Mouse (Mus musculus) hindbrain, postnatal 0 days (tissue): Measurements from ENCODE around the gene Adgrb3. TPM values are rescaled to one million over a fixed set of nuclear protein-coding genes. Genes with fewer than 3 reads are reported as not detected.
A peak's percentile ranks its signal among the peaks of the same experiment; 100 is the strongest.

Source experiments
- ATAC-seq: fragments of 200-750 bp; cut with Nextera tagmentation; 2 replicates; pipeline ENCODE4 v1.8.0; 2017; ENCODE audit warnings: mild to moderate bottlenecking, moderate TSS enrichment, moderate library complexity
- DNase-seq: peaks from one replicate; pipeline ENCODE4 v3.0.0-alpha.2; 2015; ENCODE audit warnings: low spot score
- H3K27ac ChIP-seq: fragments of 300-500 bp; sonication (generic); 2 replicates; pipeline ENCODE4 v1.5.1; 2014; ENCODE audit warnings: mild to moderate bottlenecking
- H3K27me3 ChIP-seq: fragments of 300-500 bp; sonication (generic); 2 replicates; pipeline ENCODE4 v1.6.1; 2014; ENCODE audit warnings: low read length, mixed read lengths; ENCODE audit not compliant: insufficient read depth
- H3K36me3 ChIP-seq: fragments of 300-500 bp; sonication (generic); 2 replicates; pipeline ENCODE4 v1.6.1; 2014; ENCODE audit warnings: low read length, mixed read lengths; ENCODE audit not compliant: insufficient read depth
- H3K4me1 ChIP-seq: fragments of 300-500 bp; sonication (generic); 2 replicates; pipeline ENCODE4 v1.6.1; 2014; ENCODE audit warnings: antibody characterized with exemption, low read length, mixed read lengths; ENCODE audit not compliant: insufficient read depth
- H3K4me2 ChIP-seq: fragments of 300-500 bp; sonication (generic); 2 replicates; pipeline ENCODE4 v1.6.1; 2014; ENCODE audit warnings: low read depth, mild to moderate bottlenecking, low read length, moderate library complexity, mixed read lengths
- H3K4me3 ChIP-seq: fragments of 300-500 bp; sonication (generic); 2 replicates; pipeline ENCODE4 v1.5.1; 2014; ENCODE audit warnings: low read length
- H3K9ac ChIP-seq: fragments of 300-500 bp; sonication (generic); replicated peaks from 2 replicates; pipeline ENCODE4 v1.6.1; 2014; ENCODE audit warnings: mild to moderate bottlenecking, low read length, moderate library complexity, mixed read lengths
- H3K9me3 ChIP-seq: fragments of 300-500 bp; sonication (generic); 2 replicates; pipeline ENCODE4 v1.6.1; 2016; ENCODE audit warnings: low read length, mixed read lengths
- CTCF ChIP-seq: IDR thresholded peaks from 2 replicates; pipeline ENCODE4 v1.5.1; 2016; ENCODE audit warnings: antibody characterized with exemption, control low read depth, low read depth
- WGBS: fragments of 180-500 bp; shearing (Covaris S2); extraction: QIAGEN DNeasy Blood & Tissue Kit; methylation state at CpG from one replicate; pipeline ENCODE4 v1.1.7; 2014; 5-methylcytosine and 5-hydroxymethylcytosine counted together
- polyA plus RNA-seq: library from polyadenylated mRNA; unstranded; fragments of >200 nt; fragmentation: Nextera tagmentation; extraction: Ambion mirVana; gene quantifications from 2 replicates; pipeline ENCODE4 v1.2.1, GENCODE M21; 2015
- total RNA-seq: library from RNA; depleted of rRNA; stranded (reverse); fragments of >200 nt; gene quantifications from 2 replicates; pipeline ENCODE4 v1.2.3, GENCODE M21; 2014

Gene Adgrb3
- total and polyA plus RNA-seq, 2 experiments from 2014 or later, result 46.5 to 74.6 TPM

DNA sequence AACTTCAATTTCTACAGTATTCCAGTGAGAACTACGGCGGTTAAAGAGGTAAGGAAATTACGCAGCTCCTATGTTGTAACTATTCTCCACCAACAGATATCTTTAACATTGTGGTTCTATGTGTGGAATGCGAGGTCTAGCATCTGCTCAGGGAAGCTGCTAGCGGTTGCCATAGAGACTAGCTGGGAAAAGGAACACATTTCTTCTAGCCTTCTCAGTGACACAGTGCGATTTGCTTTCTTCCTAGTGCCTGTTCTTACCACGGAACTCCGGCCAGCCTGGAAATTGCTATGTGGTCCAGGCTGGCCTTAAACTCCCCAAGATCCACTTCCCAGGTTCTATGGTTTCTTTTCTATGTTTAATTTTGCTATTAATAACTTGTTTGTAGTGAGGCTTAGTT lies 747.1 kb downstream of the Adgrb3 start:
- 48% methylated on average over 8 of the region's 8 CpGs for WGBS
- H3K27me3 ChIP-seq, result no peaks in the 10 kb centered on the region
- H3K36me3 ChIP-seq, result no peaks in the 10 kb centered on the region
- H3K4me2 ChIP-seq, result no peak overlapping the region
- TF ChIP-seq CTCF, result no peak
- peak; percentile 49 for DNase-seq
- H3K4me1 ChIP-seq, result no peaks in the 10 kb centered on the region
- ATAC-seq, result no peak
- no peak overlapping the region for H3K9ac ChIP-seq
- H3K27ac ChIP-seq, result no peak overlapping the region
- H3K9me3 ChIP-seq, result no peaks in the 10 kb centered on the region
- H3K4me3 ChIP-seq, result no peak overlapping the region

GRCm38 (mm10) chr1:25081265-25081849 lies 748.1 kb downstream of the Adgrb3 start:
- no peak for TF ChIP-seq CTCF
- Histone ChIP-seq H3K4me3 (no peak overlapping the region), H3K27me3 (no peaks in the 10 kb centered on the region), H3K9ac (no peak overlapping the region), H3K9me3 (no peaks in the 10 kb centered on the region), H3K27ac (no peak overlapping the region), H3K4me1 (no peaks in the 10 kb centered on the region), H3K36me3 (no peaks in the 10 kb centered on the region), H3K4me2 (no peak overlapping the region)
- WGBS, result 71% methylated on average over 4 of the region's 4 CpGs
- DNase-seq (no peak), ATAC-seq (no peak)

DNA sequence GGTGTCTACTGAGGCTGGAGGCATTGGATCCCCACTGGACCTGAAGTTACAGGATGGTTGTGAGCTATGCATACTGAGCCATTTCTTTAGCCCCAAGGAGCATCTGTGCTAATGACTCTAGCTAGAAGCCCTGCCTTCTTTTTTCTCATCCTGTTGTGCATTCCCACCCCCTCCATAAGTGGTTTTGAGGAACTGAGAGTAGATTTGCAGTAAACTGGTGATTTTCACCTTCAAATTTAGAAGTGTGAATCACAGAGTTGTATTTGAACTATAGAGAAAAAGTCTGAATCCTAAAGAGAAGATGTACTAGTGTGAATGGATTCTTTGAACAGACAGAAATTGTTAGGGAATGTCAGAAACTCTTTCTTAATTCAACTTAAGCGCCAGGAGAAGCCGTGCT lies 750.1 kb downstream of the Adgrb3 start:
- H3K27ac ChIP-seq, result no peak overlapping the region
- 99% methylated on average over 2 of the region's 2 CpGs for WGBS
- DNase-seq (no peak), ATAC-seq (no peak)
- no peak for TF ChIP-seq CTCF
- no peak overlapping the region for H3K4me3 ChIP-seq
- no peaks in the 10 kb centered on the region for H3K27me3 ChIP-seq
- no peaks in the 10 kb centered on the region for H3K9me3 ChIP-seq
- no peak overlapping the region for H3K4me2 ChIP-seq
- H3K4me1 ChIP-seq, result no peaks in the 10 kb centered on the region
- no peaks in the 10 kb centered on the region for H3K36me3 ChIP-seq
- H3K9ac ChIP-seq, result no peak overlapping the region

DNA sequence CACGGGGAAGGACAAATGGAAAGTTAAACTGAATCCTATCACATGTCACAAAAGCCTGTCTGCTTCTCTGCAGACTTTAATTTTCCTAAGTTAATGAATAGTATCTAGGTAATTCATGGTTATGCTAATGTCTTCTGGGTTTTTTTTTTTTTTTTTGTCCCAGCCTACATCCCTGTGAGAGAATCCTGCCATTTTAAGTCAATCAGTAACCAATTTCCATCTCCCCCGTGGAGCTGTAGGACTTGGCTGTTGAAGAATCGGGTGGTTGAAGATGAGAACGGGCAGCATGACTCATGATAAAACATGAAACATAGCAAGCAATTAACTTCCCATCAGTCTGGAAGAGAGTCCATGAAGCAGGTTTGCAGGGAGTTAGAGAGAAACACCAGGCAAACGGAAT lies 753.6 kb downstream of the Adgrb3 start:
- H3K9ac ChIP-seq, result no peak overlapping the region
- DNase-seq, result no peak
- 62% methylated on average over 5 of the region's 5 CpGs for WGBS
- H3K27ac ChIP-seq, result no peak overlapping the region
- H3K4me1 ChIP-seq, result no peaks in the 10 kb centered on the region
- no peaks in the 10 kb centered on the region for H3K36me3 ChIP-seq
- H3K9me3 ChIP-seq, result no peaks in the 10 kb centered on the region
- H3K4me2 ChIP-seq, result no peak overlapping the region
- H3K4me3 ChIP-seq, result no peak overlapping the region
- no peak for TF ChIP-seq CTCF
- no peaks in the 10 kb centered on the region for H3K27me3 ChIP-seq
- ATAC-seq, result no peak

DNA sequence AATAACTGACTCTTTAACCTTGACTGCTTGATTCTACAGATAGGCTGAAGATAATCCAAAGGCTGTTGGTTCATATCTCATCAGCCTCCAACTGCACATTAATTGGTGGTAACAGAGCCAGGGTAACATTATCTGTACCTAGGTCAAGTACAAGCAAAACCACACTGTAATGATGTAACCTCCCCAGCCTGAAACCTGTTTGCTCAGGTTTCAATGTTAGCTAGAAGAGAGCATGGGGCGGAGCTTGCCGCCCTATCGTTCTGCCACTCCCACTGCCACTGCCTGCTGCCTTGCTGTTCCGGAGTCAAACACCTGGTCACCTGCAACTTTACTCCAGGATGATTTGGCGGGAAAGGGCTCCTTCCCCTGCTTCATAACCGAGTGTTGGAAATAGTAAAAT lies 765.5 kb downstream of the Adgrb3 start:
- Histone ChIP-seq H3K27me3 (no peaks in the 10 kb centered on the region), H3K4me2 (no peak overlapping the region), H3K4me3 (no peak overlapping the region), H3K9me3 (no peaks in the 10 kb centered on the region), H3K4me1 (no peaks in the 10 kb centered on the region), H3K36me3 (no peaks in the 10 kb centered on the region), H3K27ac (no peak overlapping the region), H3K9ac (no peak overlapping the region)
- 39% methylated on average over 6 of the region's 6 CpGs for WGBS
- DNase-seq (no peak), ATAC-seq (no peak)
- TF ChIP-seq CTCF, result no peak

GRCm38 (mm10) chr1:25060935-25061334 lies 768.6 kb downstream of the Adgrb3 start:
- 88% methylated on average over 3 of the region's 3 CpGs for WGBS
- Histone ChIP-seq H3K27ac (no peak overlapping the region), H3K4me1 (no peaks in the 10 kb centered on the region), H3K9me3 (no peaks in the 10 kb centered on the region), H3K9ac (no peak overlapping the region), H3K4me3 (no peak overlapping the region), H3K27me3 (no peaks in the 10 kb centered on the region), H3K4me2 (no peak overlapping the region), H3K36me3 (no peaks in the 10 kb centered on the region)
- ATAC-seq (no peak), DNase-seq (no peak)
- no peak for TF ChIP-seq CTCF

DNA sequence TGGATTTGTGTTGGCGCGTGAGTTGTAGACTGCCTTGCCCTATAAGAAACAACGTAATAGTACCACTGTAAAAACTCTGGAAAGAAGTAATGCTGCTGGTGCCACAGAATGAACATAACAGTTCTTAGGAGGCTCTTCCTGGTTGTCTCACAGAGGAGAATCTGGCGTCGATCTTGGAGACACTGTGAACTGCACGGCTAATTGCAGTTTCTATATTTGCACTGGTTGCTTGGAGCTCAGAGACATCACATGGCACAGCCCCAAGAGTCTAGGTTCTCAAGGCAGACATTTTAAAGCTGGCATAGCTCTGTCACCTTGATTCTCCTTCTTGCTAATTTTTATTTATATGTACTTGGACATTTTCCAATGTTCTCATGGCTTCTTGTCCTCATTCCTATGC lies 769.3 kb downstream of the Adgrb3 start:
- 75% methylated on average over 6 of the region's 6 CpGs for WGBS
- Histone ChIP-seq H3K4me1 (no peaks in the 10 kb centered on the region), H3K27me3 (no peaks in the 10 kb centered on the region), H3K4me3 (no peak overlapping the region), H3K36me3 (no peaks in the 10 kb centered on the region), H3K9ac (no peak overlapping the region), H3K27ac (no peak overlapping the region), H3K9me3 (no peaks in the 10 kb centered on the region), H3K4me2 (no peak overlapping the region)
- DNase-seq (no peak), ATAC-seq (no peak)
- TF ChIP-seq CTCF, result no peak
